Mouse (Mus musculus) heart, embryonic 11.5 days (tissue): ENCODE results near the gene Rhot2. TPM values are rescaled to one million over a fixed set of nuclear protein-coding genes. Genes with fewer than 3 reads are reported as not detected.

Source experiments
- ATAC-seq: fragments of 200-750 bp; cut with Nextera tagmentation; replicated peaks from 2 replicates; pipeline ENCODE4 v1.8.0; 2017; ENCODE audit warnings: moderate library complexity; ENCODE audit not compliant: insufficient number of reproducible peaks, low FRiP score, low TSS enrichment
- H3K27ac ChIP-seq: fragments of 300-500 bp; sonication (generic); 2 replicates; pipeline ENCODE4 v1.5.1; 2014; ENCODE audit warnings: mild to moderate bottlenecking, low read depth, low read length
- H3K27me3 ChIP-seq: fragments of 300-500 bp; sonication (generic); 2 replicates; pipeline ENCODE4 v1.6.1; 2014; ENCODE audit warnings: mild to moderate bottlenecking, low read length, mixed read lengths; ENCODE audit not compliant: control insufficient read depth, insufficient read depth
- H3K36me3 ChIP-seq: fragments of 300-500 bp; sonication (generic); 2 replicates; pipeline ENCODE4 v1.6.1; 2014; ENCODE audit warnings: mild to moderate bottlenecking, low read length, moderate library complexity, mixed read lengths; ENCODE audit not compliant: control insufficient read depth, insufficient read depth
- H3K4me1 ChIP-seq: fragments of 300-500 bp; sonication (generic); 2 replicates; pipeline ENCODE4 v1.6.1; 2014; ENCODE audit warnings: low read length; ENCODE audit not compliant: control insufficient read depth, insufficient read depth
- H3K4me2 ChIP-seq: fragments of 300-500 bp; sonication (generic); 2 replicates; pipeline ENCODE4 v1.6.1; 2014; ENCODE audit warnings: mild to moderate bottlenecking, moderate library complexity
- H3K4me3 ChIP-seq: fragments of 300-500 bp; sonication (generic); 2 replicates; pipeline ENCODE4 v1.5.1; 2014; ENCODE audit warnings: low read depth, low read length
- H3K9ac ChIP-seq: fragments of 300-500 bp; sonication (generic); 2 replicates; pipeline ENCODE4 v1.6.1; 2014; ENCODE audit warnings: mild to moderate bottlenecking, low read depth, low read length, moderate library complexity
- H3K9me3 ChIP-seq: fragments of 300-500 bp; sonication (generic); replicated peaks from 2 replicates; pipeline ENCODE4 v1.6.1; 2016; ENCODE audit warnings: low read length; ENCODE audit not compliant: control insufficient read depth
- WGBS: fragments of 180-500 bp; shearing (Covaris S2); extraction: QIAGEN DNeasy Blood & Tissue Kit; methylation state at CpG from one replicate; pipeline ENCODE4 v1.1.7; 2014; ENCODE audit not compliant: insufficient replicate concordance; 5-methylcytosine and 5-hydroxymethylcytosine counted together
- polyA plus RNA-seq: library from polyadenylated mRNA; unstranded; fragments of >200 nt; fragmentation: Nextera tagmentation; extraction: Ambion mirVana; gene quantifications from 2 replicates; pipeline ENCODE4 v1.2.1, GENCODE M21; 2014

Gene Rhot2
- polyA plus RNA-seq, 1 experiment from 2014 or later: 11.9 TPM

DNA sequence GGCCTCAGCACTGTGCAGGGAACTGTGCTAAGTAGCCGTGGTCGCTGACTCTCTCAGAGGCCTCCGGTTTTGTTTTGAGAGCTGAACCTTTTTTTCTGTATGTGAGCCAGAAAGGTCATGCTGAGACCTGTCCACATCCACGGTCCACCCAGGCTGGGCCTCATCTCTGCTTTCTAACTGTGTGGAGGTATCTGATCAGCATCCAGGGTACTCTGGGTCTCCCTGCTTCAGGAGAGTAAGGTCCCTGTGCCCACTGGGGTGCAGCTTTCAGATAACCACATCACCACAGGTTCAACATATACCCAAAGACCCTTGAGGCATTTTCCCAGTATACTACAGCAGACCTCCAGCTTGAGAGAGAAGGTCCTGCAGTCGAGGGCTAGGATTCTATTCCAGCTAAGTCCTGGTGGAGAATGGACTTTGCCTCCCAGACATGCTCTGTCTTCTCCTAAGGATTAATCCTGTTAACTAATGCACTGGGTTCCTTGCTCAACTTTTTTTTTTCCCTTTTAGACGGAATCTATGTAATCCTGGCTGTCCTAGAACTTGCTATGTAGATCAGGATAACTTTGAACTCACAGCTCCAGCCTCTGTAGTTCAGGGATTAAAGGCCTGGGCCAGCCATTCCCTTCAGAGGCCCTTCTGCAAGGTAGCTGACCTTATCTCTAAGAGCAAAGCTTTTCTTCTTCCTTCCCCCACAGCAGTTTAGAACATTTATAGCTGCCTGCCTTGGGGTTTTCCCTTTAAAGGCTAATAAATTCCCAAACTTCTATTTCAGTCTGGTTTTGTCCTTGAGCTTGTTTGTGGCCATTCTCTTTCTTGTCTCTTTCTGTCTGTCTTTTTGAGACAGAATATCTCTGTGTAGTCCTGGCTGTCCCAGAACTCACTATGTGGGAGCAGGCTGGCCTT is 17.3 kb upstream of the Rhot2 start:
- WGBS: 10% methylated on average over 6 of the region's 6 CpGs
- H3K27me3 ChIP-seq: no peaks in the 10 kb centered on the region
- H3K27ac ChIP-seq: peak overlapping the region; percentile 70
- H3K4me2 ChIP-seq: peak overlapping the region; percentile 85
- no peaks in the 10 kb centered on the region for H3K36me3 ChIP-seq
- ATAC-seq: 0 out of 2 replicates have a peak, but pooled peaks have one; percentile 38
- H3K4me1 ChIP-seq: peaks cover 11% of the 10 kb centered on the region; the same call in 1 of the 2 replicates
- no peaks in the 10 kb centered on the region for H3K9me3 ChIP-seq
- H3K9ac ChIP-seq: peak overlapping the region; percentile 82
- H3K4me3 ChIP-seq: peak overlapping the region; percentile 52

DNA sequence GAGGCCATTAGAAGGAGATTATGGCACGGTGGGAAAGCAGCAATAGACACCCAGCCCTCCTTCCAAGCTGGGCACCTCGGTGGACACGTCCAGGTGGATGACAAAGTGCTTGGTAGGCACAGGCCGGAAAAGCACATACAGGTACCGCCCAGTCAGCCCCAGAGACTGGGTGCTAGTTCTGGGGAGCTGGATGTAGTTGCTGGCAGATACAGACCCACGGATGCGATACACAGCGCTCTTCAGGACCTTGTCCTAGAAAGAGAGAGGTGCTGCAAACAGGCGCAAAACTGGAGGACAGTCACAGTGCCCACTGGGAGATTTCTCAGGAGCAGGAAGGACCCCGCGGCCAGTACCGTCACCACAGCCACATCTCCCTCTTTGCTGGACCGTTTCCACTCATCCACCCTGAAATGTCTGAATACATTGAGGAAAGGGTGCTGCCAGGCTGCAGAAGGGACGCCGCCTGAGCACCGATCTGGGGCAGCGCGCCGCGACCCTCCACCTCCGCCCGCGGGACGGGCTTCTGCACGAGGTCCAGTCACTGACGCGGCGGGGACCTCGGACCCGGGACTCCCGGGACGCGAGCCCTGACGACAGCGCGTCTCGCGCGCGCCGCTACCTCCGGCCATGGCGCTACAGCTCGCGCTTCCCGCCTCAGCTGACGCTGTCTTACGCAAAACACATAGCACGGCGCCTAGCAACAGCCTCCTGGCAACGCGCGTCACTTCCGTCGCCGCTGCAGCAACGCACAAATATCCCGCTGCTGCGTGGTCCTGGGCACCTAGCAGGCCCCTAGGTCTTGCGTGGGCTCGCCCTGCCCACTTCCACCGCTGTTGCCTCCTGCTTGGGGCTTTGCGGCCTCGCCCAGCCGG is 16.4 kb upstream of the Rhot2 start, which contains the start of gene Wdr90:
Gene Wdr90 (minus strand): TSS at position 670 of the 872 bp plus-strand sequence.
- peak within 1 kb of the TSS; percentile 82 for H3K9ac ChIP-seq
- H3K4me1 ChIP-seq: peaks cover 4% of the 10 kb centered on the region; the same call in 1 of the 2 replicates
- H3K9me3 ChIP-seq: no peaks in the 10 kb centered on the region
- H3K4me2 ChIP-seq: peak within 1 kb of the TSS; percentile 85
- peak within 1 kb of the TSS; percentile 70 for H3K27ac ChIP-seq
- no peaks in the 10 kb centered on the region for H3K27me3 ChIP-seq
- ATAC-seq: peak; percentile 81; the same call in 1 of the 2 replicates
- peak within 1 kb of the TSS; percentile 52 for H3K4me3 ChIP-seq
- 5% methylated on average over 65 of the region's 65 CpGs for WGBS
- no peaks in the 10 kb centered on the region for H3K36me3 ChIP-seq

DNA sequence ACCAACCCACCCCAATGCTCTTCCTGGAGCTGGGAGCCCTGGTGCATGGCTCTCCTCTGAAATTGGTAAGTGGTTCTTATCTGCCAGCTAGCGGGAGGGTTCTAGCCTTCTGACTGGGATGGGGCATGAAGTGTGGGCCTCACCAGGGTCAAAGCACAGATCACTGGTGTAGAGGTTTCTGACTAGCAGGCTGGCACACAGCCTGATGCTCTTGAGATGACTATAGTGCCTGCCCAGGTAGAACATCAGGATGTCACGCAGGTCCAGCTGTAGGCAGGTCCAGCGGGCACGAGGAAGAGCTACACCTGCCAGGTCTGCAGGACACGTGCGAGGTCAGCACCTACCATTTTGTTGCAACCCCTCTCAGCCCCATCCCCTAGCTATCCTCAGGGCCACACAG is 15.6 kb upstream of the Rhot2 start:
- H3K36me3 ChIP-seq: no peaks in the 10 kb centered on the region
- no peak overlapping the region for H3K27ac ChIP-seq
- H3K9ac ChIP-seq: no peak overlapping the region
- H3K27me3 ChIP-seq: no peaks in the 10 kb centered on the region
- H3K9me3 ChIP-seq: no peaks in the 10 kb centered on the region
- peaks cover 4% of the 10 kb centered on the region; the same call in 1 of the 2 replicates for H3K4me1 ChIP-seq
- WGBS: 89% methylated on average over 6 of the region's 6 CpGs
- H3K4me2 ChIP-seq: peak overlapping the region; percentile 85; the same call in 1 of the 2 replicates
- no peak for ATAC-seq
- no peak overlapping the region for H3K4me3 ChIP-seq

DNA sequence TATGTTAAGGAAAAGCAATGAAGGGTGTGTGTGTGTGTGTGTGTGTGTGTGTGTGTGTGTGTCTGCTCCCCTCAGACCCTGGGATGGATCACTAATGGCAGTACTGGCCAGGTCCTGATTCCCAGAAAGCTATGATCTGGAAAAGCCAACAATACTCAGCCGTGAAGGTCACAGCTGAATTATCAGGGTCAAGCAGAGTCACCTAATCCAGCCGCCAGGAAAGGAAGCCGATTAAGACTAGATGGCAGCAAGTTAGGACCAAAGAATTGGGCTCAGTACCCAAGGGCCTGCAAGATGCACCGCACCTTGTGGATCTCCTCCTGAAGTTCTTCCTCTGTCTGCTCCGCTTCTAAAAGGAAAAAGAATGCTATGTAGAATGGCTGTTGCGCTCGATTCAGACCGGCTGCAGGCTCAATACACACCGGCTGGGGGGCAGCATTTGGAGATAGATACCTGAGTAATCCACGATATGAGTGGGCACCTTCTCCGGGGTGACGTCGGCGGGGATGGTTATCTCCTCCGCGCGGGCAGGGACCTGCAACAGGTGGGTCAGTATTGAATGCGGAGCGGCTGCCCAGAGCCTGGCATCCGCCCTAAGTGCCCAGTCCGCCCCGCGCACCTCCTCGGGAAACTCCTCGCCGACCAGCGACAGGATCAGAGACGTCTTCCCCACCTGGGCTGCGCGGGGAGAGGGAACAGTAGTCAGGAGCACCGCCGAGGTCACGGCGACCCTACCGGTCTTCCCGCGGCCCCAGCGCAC is 835 bp downstream of the Rhot2 start:
- peak overlapping the region; percentile 93 for H3K9ac ChIP-seq
- 0 out of 2 replicates have a peak, but pooled peaks have one; percentile 4 for ATAC-seq
- H3K4me3 ChIP-seq: peak overlapping the region; percentile 94
- peak overlapping the region; percentile 90 for H3K4me2 ChIP-seq
- peak overlapping the region; percentile 78 for H3K27ac ChIP-seq
- H3K27me3 ChIP-seq: no peaks in the 10 kb centered on the region
- 2% methylated on average over 38 of the region's 38 CpGs for WGBS
- peaks cover 33% of the 10 kb centered on the region for H3K36me3 ChIP-seq
- peaks cover 14% of the 10 kb centered on the region for H3K4me1 ChIP-seq
- H3K9me3 ChIP-seq: no peaks in the 10 kb centered on the region

DNA sequence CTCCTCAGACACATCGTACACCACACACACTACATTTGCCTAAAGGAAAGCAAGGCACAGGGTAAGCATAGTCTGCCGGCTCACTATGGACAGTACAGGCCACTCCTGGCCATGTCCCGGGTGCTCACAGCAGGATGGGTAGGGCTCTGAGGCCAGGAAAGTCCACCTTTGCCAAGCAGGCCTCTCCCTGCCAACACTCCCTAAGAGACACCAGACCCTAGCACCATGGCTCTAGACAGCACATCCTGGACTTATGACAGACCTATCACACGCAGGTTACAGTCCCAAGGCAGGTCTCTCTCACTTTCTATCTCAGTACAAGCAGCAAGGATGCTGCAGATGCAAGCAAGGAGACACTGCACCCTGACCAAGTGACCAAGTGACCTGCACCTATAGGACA is 1.5 kb downstream of the Rhot2 start:
- peak overlapping the region; percentile 93 for H3K9ac ChIP-seq
- H3K4me3 ChIP-seq: peak overlapping the region; percentile 94
- H3K9me3 ChIP-seq: no peaks in the 10 kb centered on the region
- ATAC-seq: no peak
- no peak overlapping the region for H3K27ac ChIP-seq
- H3K4me1 ChIP-seq: peaks cover 14% of the 10 kb centered on the region
- peak overlapping the region; percentile 90 for H3K4me2 ChIP-seq
- H3K36me3 ChIP-seq: peaks cover 36% of the 10 kb centered on the region
- H3K27me3 ChIP-seq: no peaks in the 10 kb centered on the region
- 84% methylated on average over 4 of the region's 4 CpGs for WGBS

DNA sequence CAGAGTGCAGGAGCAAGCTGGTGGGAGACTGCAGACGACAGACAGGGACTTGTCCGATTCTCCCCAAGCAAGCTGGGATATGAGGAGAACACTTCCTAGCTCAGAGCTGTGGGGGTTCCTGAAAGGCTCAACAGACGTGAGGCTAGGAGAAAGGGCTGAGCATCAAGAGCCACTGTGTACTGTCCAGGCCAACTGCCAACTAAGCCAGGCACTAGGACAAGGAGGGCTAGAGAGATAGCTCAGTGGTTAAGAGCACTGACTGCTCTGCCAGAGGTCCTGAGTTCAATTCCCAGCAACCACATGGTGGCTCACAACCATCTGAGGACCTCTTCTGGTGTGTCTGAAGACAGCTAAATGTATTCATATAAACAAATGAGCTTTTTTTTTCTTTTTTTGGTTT is 2.1 kb downstream of the Rhot2 start:
- H3K9me3 ChIP-seq: no peaks in the 10 kb centered on the region
- ATAC-seq: no peak
- no peak overlapping the region for H3K4me2 ChIP-seq
- H3K36me3 ChIP-seq: peaks cover 37% of the 10 kb centered on the region
- peaks cover 19% of the 10 kb centered on the region for H3K4me1 ChIP-seq
- no peak overlapping the region for H3K27ac ChIP-seq
- no peak overlapping the region for H3K9ac ChIP-seq
- H3K27me3 ChIP-seq: no peaks in the 10 kb centered on the region
- WGBS: 75% methylated on average over 3 of the region's 3 CpGs
- no peak overlapping the region for H3K4me3 ChIP-seq

DNA sequence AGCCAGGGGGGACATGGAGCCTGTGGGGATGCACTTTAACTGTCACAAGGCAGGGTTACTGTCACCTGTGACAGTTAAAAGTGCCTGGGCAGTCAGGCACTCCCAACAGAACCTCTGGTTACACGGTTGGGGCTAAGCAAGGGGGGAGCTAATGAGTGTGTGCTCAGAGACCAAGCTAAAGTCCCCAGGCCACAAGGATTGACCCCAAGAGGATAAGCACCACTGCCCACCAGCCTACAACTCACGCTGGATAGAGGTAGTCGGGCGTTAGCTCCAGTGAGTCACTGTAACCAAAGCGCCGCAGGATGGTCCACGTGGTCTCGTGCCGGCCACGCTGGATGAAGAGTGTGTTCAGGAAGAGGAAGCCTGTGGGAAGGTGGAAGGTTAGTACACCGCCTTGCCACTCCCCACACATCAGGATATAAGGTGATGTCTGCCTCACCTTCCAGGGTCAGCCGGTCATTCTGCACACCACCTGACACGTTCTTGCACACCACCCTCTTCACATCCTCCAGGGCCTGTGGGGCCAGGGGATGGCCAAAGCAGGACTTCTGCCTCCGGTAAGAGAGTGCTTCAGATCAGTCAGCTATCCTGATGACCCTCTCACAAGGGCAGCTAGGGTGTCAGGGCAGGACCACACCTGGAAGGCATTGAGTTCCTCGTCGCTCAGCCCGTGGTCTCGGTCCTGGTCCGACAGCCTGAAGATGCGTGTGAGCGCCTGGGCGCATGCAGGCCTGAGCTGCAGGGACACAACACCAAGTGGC is 3.4 kb downstream of the Rhot2 start, which contains the start of gene Gm20683:
Gene Gm20683 (minus strand): TSS at position 647 of the 764 bp plus-strand sequence.
- H3K27me3 ChIP-seq: no peaks in the 10 kb centered on the region
- no peak within 1 kb of the TSS for H3K4me2 ChIP-seq
- H3K9me3 ChIP-seq: no peaks in the 10 kb centered on the region
- peaks cover 37% of the 10 kb centered on the region for H3K36me3 ChIP-seq
- ATAC-seq: no peak
- H3K4me3 ChIP-seq: no peak within 1 kb of the TSS
- WGBS: 91% methylated on average over 22 of the region's 22 CpGs
- H3K9ac ChIP-seq: no peak within 1 kb of the TSS
- no peak within 1 kb of the TSS for H3K27ac ChIP-seq
- peaks cover 31% of the 10 kb centered on the region for H3K4me1 ChIP-seq
